Mouse (Mus musculus) kidney, adult 2 months (tissue): ENCODE measurements at regions not wholly inside any gene's neighbourhood (a gene's known extent, or its start where the extent isn't known, plus 50 kb on each side); places are given as distances from the start of the nearest gene placed in this dataset.

ENCODE experiments used
- DNase-seq: peaks from one replicate; pipeline ENCODE4 v3.0.0; 2021
- H3K27ac ChIP-seq: fragments of 200-500 bp; 2 replicates; pipeline ENCODE4 v1.5.1; 2012; ENCODE audit warnings: low read depth, low read length, control low read depth, inconsistent platforms; ENCODE audit not compliant: insufficient read depth
- H3K27me3 ChIP-seq: fragments of 200-500 bp; replicated peaks from 2 replicates; pipeline ENCODE4 v1.6.1; 2012; ENCODE audit warnings: mild to moderate bottlenecking, moderate library complexity, low read length, inconsistent platforms; ENCODE audit not compliant: control insufficient read depth, insufficient read depth
- H3K36me3 ChIP-seq: fragments of 200-500 bp; 2 replicates; pipeline ENCODE4 v1.6.1; 2012; ENCODE audit warnings: mild to moderate bottlenecking, moderate library complexity, low read length, inconsistent platforms; ENCODE audit not compliant: control insufficient read depth, insufficient read depth
- H3K4me1 ChIP-seq: fragments of 200-500 bp; 2 replicates; pipeline ENCODE4 v1.6.1; 2011; ENCODE audit warnings: low read length; ENCODE audit not compliant: control insufficient read depth, insufficient read depth
- H3K4me3 ChIP-seq: fragments of 200-500 bp; 2 replicates; pipeline ENCODE4 v1.5.1; 2011; ENCODE audit warnings: mild to moderate bottlenecking, low read depth, low read length, control low read depth; ENCODE audit not compliant: insufficient read depth
- CTCF ChIP-seq: fragments of 200-500 bp; conservative IDR thresholded peaks from 2 replicates; pipeline ENCODE4 v1.5.1; 2011; ENCODE audit warnings: low read depth, mild to moderate bottlenecking, control low read depth, low read length, moderate library complexity, mixed read lengths; ENCODE audit not compliant: insufficient read depth, insufficient read length
- POLR2A ChIP-seq: fragments of 200-500 bp; IDR thresholded peaks from one replicate; pipeline ENCODE4 v1.6.1; 2011; ENCODE audit warnings: low read depth, low read length, control low read depth
- WGBS: fragments of 180-500 bp; shearing (Covaris S2); methylation state at CpG from one replicate; pipeline ENCODE4 v1.1.7; 2018; 5-methylcytosine and 5-hydroxymethylcytosine counted together

GRCm38 (mm10) chr3:40226772-40227171 lies 304.3 kb upstream of the Intu start:
- Histone ChIP-seq H3K4me1 (no peaks in the 10 kb centered on the region), H3K4me3 (no peak overlapping the region), H3K27ac (no peak overlapping the region), H3K27me3 (no peaks in the 10 kb centered on the region), H3K36me3 (no peaks in the 10 kb centered on the region)
- no peak for DNase-seq
- WGBS, result 71% methylated on average over 1 of the region's 1 CpGs
- TF ChIP-seq POLR2A, result no peak
- no peak for TF ChIP-seq CTCF

GRCm38 (mm10) chr3:40243499-40244101 lies 287.5 kb upstream of the Intu start:
- WGBS, result 74% methylated on average over 4 of the region's 4 CpGs
- TF ChIP-seq CTCF (no peak), POLR2A (no peak)
- Histone ChIP-seq H3K4me3 (no peak overlapping the region), H3K27ac (no peak overlapping the region), H3K27me3 (no peaks in the 10 kb centered on the region), H3K4me1 (no peaks in the 10 kb centered on the region), H3K36me3 (no peaks in the 10 kb centered on the region)
- DNase-seq, result no peak

- Histone ChIP-seq H3K27me3 (no peaks in the 10 kb centered on the region), H3K36me3 (no peaks in the 10 kb centered on the region), H3K4me1 (no peaks in the 10 kb centered on the region), H3K4me3 (no peak overlapping the region), H3K27ac (no peak overlapping the region)
- WGBS, result 82% methylated on average over 5 of the region's 5 CpGs
- no peak for DNase-seq
- TF ChIP-seq CTCF (no peak), POLR2A (no peak)
Measured at GRCm38 (mm10) chr3:40254376-40254775, 276.7 kb upstream of the Intu start.

- Histone ChIP-seq H3K27ac (no peak overlapping the region), H3K4me1 (no peaks in the 10 kb centered on the region), H3K36me3 (no peaks in the 10 kb centered on the region), H3K27me3 (no peaks in the 10 kb centered on the region), H3K4me3 (no peak overlapping the region)
- no peak for DNase-seq
- TF ChIP-seq CTCF (no peak), POLR2A (no peak)
- 80% methylated on average over 7 of the region's 7 CpGs for WGBS
Measured at GRCm38 (mm10) chr3:40262536-40262935, 268.6 kb upstream of the Intu start.

GRCm38 (mm10) chr3:40267514-40267913 lies 263.6 kb upstream of the Intu start:
- no peaks in the 10 kb centered on the region for H3K4me1 ChIP-seq
- no peak overlapping the region for H3K4me3 ChIP-seq
- 89% methylated on average over 1 of the region's 1 CpGs for WGBS
- no peak for DNase-seq
- no peak overlapping the region for H3K27ac ChIP-seq
- H3K36me3 ChIP-seq, result no peaks in the 10 kb centered on the region
- H3K27me3 ChIP-seq, result no peaks in the 10 kb centered on the region
- no peak for TF ChIP-seq CTCF
- TF ChIP-seq POLR2A, result no peak

- no peak overlapping the region for H3K27ac ChIP-seq
- 79% methylated on average over 1 of the region's 1 CpGs for WGBS
- DNase-seq, result no peak
- H3K4me3 ChIP-seq, result no peak overlapping the region
- 0 out of 2 replicates have a peak, but pooled peaks cover 1% of the 10 kb centered on the region for H3K27me3 ChIP-seq
- no peak for TF ChIP-seq CTCF
- TF ChIP-seq POLR2A, result no peak
- H3K4me1 ChIP-seq, result no peaks in the 10 kb centered on the region
- H3K36me3 ChIP-seq, result no peaks in the 10 kb centered on the region
Measured at GRCm38 (mm10) chr3:40282926-40283325, 248.2 kb upstream of the Intu start.

GRCm38 (mm10) chr3:40286959-40287710 lies 244.0 kb upstream of the Intu start:
- Histone ChIP-seq H3K4me3 (no peak overlapping the region), H3K4me1 (no peaks in the 10 kb centered on the region), H3K36me3 (no peaks in the 10 kb centered on the region), H3K27ac (no peak overlapping the region), H3K27me3 (0 out of 2 replicates have a peak, but pooled peaks cover 1% of the 10 kb centered on the region)
- WGBS, result 77% methylated on average over 7 of the region's 7 CpGs
- DNase-seq, result no peak
- TF ChIP-seq POLR2A, result no peak
